Mouse (Mus musculus): ENCODE measurements around the gene Spaca4. TPM values are rescaled to one million over a fixed set of nuclear protein-coding genes. Genes with fewer than 3 reads are reported as not detected.

Gene Spaca4
- polyA plus RNA-seq, 1 experiment, result not detected

- no peak overlapping the region for H3K4me3 ChIP-seq
- no peaks in the 10 kb centered on the region for H3K27me3 ChIP-seq (ENCODE audit: control insufficient read depth, insufficient read depth, insufficient read length)
- peak; percentile 97 for TF ChIP-seq POLR2AphosphoS2 (IDR thresholded peaks at IDR 0.05; ENCODE audit: insufficient read length, low read depth)
- TF ChIP-seq POLR2A (IDR thresholded peaks at IDR 0.05; ENCODE audit: insufficient read length, low read depth), result peak; percentile 51
- TF ChIP-seq TCF3 (IDR thresholded peaks at IDR 0.05; ENCODE audit: insufficient read length, low read depth), result no peak
- peaks cover 10% of the 10 kb centered on the region for H3K79me2 ChIP-seq (ENCODE audit: control insufficient read depth, insufficient read depth)
- H3ac ChIP-seq (ENCODE audit: control insufficient read depth, insufficient read length), result no peak overlapping the region
- no peaks in the 10 kb centered on the region for H3K36me3 ChIP-seq (ENCODE audit: control insufficient read depth, insufficient read depth)
- H3K4me2 ChIP-seq (ENCODE audit: low read depth), result no peak overlapping the region
Observed at GRCm38 (mm10) chr7:45709677-45710355, 15.8 kb downstream of the Spaca4 start.

DNA sequence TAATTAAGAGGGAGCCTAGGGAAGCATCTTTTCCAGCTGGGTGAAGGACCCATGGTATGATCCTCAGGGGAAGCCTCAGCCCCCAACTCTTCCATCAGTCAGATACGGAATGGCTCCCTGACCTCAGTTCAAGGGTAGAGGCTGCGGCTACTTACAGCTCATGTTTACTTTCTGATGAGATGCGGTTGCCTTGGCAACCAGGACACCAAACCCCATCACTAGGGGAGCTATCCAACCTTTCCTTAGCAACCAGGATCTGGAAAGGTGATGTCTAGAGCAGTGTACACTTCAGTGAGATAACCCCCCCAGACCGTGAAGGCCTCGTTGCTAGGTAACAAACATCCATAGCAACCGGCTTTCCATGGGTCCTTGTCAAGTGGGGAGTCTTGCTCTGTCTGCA is 16.6 kb downstream of the Spaca4 start:
- H3K4me2 ChIP-seq (ENCODE audit: low read depth), result no peak overlapping the region
- H3ac ChIP-seq (ENCODE audit: control insufficient read depth, insufficient read length), result no peak overlapping the region
- TF ChIP-seq REST (IDR thresholded peaks at IDR 0.05; ENCODE audit: insufficient read depth, insufficient read length) (no peak), SRF (IDR thresholded peaks at IDR 0.05; ENCODE audit: control insufficient read depth, insufficient read length, low read depth) (no peak), TCF3 (IDR thresholded peaks at IDR 0.05; ENCODE audit: insufficient read length, low read depth) (no peak), POLR2AphosphoS2 (IDR thresholded peaks at IDR 0.05; ENCODE audit: insufficient read length, low read depth) (peak; percentile 57), MYOD1 (IDR thresholded peaks at IDR 0.05; ENCODE audit: control insufficient read depth in 1 of 3, insufficient read length in 2 of 3, low read depth in 2 of 3) (no peak)
- no peak overlapping the region for H3K4me3 ChIP-seq
- peaks cover 3% of the 10 kb centered on the region for H3K79me2 ChIP-seq (ENCODE audit: control insufficient read depth, insufficient read depth)
- no peaks in the 10 kb centered on the region for H3K36me3 ChIP-seq (ENCODE audit: control insufficient read depth, insufficient read depth)
- H3K27me3 ChIP-seq (ENCODE audit: control insufficient read depth, insufficient read depth, insufficient read length), result no peaks in the 10 kb centered on the region

DNA sequence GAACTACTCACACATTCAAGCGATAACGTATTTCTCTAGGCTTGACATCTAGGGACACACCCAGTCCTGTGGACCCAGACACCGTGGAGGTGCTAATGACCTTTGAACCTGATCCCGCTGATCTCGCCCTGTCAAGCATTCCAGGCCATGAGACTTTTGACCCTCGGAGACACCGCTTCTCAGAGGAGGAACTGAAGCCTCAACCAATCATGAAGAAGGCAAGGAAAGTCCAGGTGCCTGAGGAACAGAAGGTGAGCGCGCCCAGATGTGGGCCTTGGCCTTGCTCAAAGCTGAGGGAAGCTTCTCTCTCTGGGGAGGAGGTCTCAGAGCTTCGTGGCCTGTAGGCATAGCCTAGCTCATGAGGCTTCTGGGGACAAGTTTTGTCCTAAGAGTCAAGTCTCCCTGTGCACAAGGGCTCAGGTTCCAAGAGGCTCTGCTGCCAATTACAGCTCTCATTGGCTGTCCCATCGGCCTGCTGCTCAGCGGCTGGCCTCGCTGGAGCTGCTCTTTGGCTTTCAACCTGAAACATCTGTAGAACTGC is 17.3 kb downstream of the Spaca4 start:
- H3K79me2 ChIP-seq (ENCODE audit: control insufficient read depth, insufficient read depth), result no peaks in the 10 kb centered on the region
- TF ChIP-seq MYOG (IDR thresholded peaks at IDR 0.05; ENCODE audit: control insufficient read depth in 1 of 3, insufficient read depth in 1 of 3, insufficient read length in 2 of 3, low read depth in 2 of 3) (no peak), MAX (IDR thresholded peaks at IDR 0.05; ENCODE audit: low read depth) (no peak), POLR2A (IDR thresholded peaks at IDR 0.05; ENCODE audit: insufficient read length, low read depth) (no peak), POLR2AphosphoS2 (IDR thresholded peaks at IDR 0.05; ENCODE audit: insufficient read length, low read depth) (peak; percentile 84), REST (IDR thresholded peaks at IDR 0.05; ENCODE audit: insufficient read depth, insufficient read length) (no peak), TCF3 (IDR thresholded peaks at IDR 0.05; ENCODE audit: insufficient read length, low read depth) (no peak), SRF (IDR thresholded peaks at IDR 0.05; ENCODE audit: control insufficient read depth, insufficient read length, low read depth) (no peak), TCF12 (IDR thresholded peaks at IDR 0.05; ENCODE audit: insufficient read depth, poor library complexity, severe bottlenecking) (no peak), E2F4 (IDR thresholded peaks at IDR 0.05; ENCODE audit: insufficient read depth) (no peak)
- H3K36me3 ChIP-seq (ENCODE audit: control insufficient read depth, insufficient read depth), result no peaks in the 10 kb centered on the region
- peak overlapping the region; percentile 73 for H3K4me2 ChIP-seq (ENCODE audit: low read depth)
- peak overlapping the region; percentile 51 for H3K4me3 ChIP-seq
- H3ac ChIP-seq (ENCODE audit: control insufficient read depth, insufficient read length), result no peak overlapping the region
- no peaks in the 10 kb centered on the region for H3K27me3 ChIP-seq (ENCODE audit: control insufficient read depth, insufficient read depth, insufficient read length)

- no peaks in the 10 kb centered on the region for H3K79me2 ChIP-seq (ENCODE audit: control insufficient read depth, insufficient read depth)
- peak overlapping the region; percentile 73 for H3ac ChIP-seq (ENCODE audit: control insufficient read depth, insufficient read length)
- H3K4me3 ChIP-seq, result peak overlapping the region; percentile 51
- H3K4me2 ChIP-seq (ENCODE audit: low read depth), result peak overlapping the region; percentile 73
- no peaks in the 10 kb centered on the region for H3K36me3 ChIP-seq (ENCODE audit: control insufficient read depth, insufficient read depth)
- TF ChIP-seq SRF (IDR thresholded peaks at IDR 0.05; ENCODE audit: control insufficient read depth, insufficient read length, low read depth), result no peak
- peak; percentile 92 for TF ChIP-seq POLR2AphosphoS2 (IDR thresholded peaks at IDR 0.05; ENCODE audit: insufficient read length, low read depth)
- peak; percentile 82 for TF ChIP-seq USF1 (IDR thresholded peaks at IDR 0.05; ENCODE audit: low read depth)
- peak in 2 of 3 experiments; percentile 21 to 27 for TF ChIP-seq MYOD1 (IDR thresholded peaks at IDR 0.05; ENCODE audit: control insufficient read depth in 1 of 3, insufficient read length in 2 of 3, low read depth in 2 of 3)
- TF ChIP-seq POLR2A (IDR thresholded peaks at IDR 0.05; ENCODE audit: insufficient read length, low read depth), result peak; percentile 54
- no peaks in the 10 kb centered on the region for H3K27me3 ChIP-seq (ENCODE audit: control insufficient read depth, insufficient read depth, insufficient read length)
Observed at GRCm38 (mm10) chr7:45707375-45707967, 18.1 kb downstream of the Spaca4 start.

DNA sequence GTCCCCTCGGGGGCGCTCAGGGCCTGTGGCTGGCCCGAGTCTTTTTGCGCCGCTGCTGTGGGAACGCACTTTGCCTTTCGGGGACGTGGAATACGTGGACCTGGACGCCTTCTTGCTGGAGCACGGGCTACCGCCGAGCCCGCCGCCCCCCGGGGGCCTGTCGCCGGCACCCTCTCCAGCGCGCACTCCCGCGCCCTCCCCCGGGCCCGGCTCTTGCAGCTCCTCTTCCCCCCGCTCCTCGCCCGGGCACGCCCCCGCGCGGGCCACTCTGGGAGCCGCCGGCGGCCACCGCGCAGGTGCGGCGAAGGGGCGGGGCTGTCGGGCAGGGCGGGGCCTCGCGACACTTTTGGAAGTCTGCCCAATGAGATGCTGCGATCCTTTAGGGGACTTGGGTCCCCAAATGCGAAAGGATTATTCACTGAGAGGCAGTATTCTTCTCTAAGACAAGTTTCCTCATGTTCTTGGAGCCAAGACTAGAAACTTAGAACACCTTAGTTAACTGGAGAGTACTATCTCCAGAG is 18.8 kb downstream of the Spaca4 start:
- no peaks in the 10 kb centered on the region for H3K27me3 ChIP-seq (ENCODE audit: control insufficient read depth, insufficient read depth, insufficient read length)
- H3ac ChIP-seq (ENCODE audit: control insufficient read depth, insufficient read length), result peak overlapping the region; percentile 73
- H3K4me2 ChIP-seq (ENCODE audit: low read depth), result peak overlapping the region; percentile 73
- H3K4me3 ChIP-seq, result peak overlapping the region; percentile 51
- H3K79me2 ChIP-seq (ENCODE audit: control insufficient read depth, insufficient read depth), result no peaks in the 10 kb centered on the region
- no peaks in the 10 kb centered on the region for H3K36me3 ChIP-seq (ENCODE audit: control insufficient read depth, insufficient read depth)
- TF ChIP-seq MYOD1 (IDR thresholded peaks at IDR 0.05; ENCODE audit: control insufficient read depth in 1 of 3, insufficient read length in 2 of 3, low read depth in 2 of 3) (peak in 1 of 3 experiments; percentile 27), MYOG (IDR thresholded peaks at IDR 0.05; ENCODE audit: control insufficient read depth in 1 of 3, insufficient read depth in 1 of 3, insufficient read length in 2 of 3, low read depth in 2 of 3) (peak in 1 of 3 experiments; percentile 11), REST (IDR thresholded peaks at IDR 0.05; ENCODE audit: insufficient read depth, insufficient read length) (no peak), SRF (IDR thresholded peaks at IDR 0.05; ENCODE audit: control insufficient read depth, insufficient read length, low read depth) (no peak), POLR2A (IDR thresholded peaks at IDR 0.05; ENCODE audit: insufficient read length, low read depth) (peak; percentile 79), USF1 (IDR thresholded peaks at IDR 0.05; ENCODE audit: low read depth) (no peak), POLR2AphosphoS2 (IDR thresholded peaks at IDR 0.05; ENCODE audit: insufficient read length, low read depth) (peak; percentile 82)

All from myocyte (in vitro differentiated cells).